Mouse (Mus musculus): ENCODE results near the gene Srms. TPM values are rescaled to one million over a fixed set of nuclear protein-coding genes. Genes with fewer than 3 reads are reported as not detected.

Srms gene
- polyA plus RNA-seq, 1 experiment from 2014 or later, result 0.16 TPM

DNA sequence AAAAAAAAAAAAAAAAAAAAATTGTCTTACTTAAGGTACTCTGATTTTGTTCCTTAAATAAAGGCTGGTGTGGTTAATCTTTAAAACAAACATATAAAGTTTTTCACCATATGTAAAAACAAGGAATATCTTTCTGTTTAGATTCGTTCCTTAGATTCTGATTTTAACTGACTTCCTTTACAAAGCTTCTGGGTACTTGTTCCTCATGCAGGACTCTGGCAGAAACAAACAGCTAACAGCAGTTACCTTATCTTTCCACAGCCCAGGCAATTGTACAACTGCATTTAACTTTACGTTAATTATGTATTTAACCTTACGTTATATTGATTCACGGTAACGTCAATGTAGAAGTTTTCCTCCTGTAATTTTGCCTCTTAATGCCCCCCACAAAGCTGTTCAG, 46.5 kb downstream of the Srms start:
- no peak overlapping the region for H3K9ac ChIP-seq (replicated peaks; ENCODE audit: low read length)
- no peak overlapping the region for H3K4me3 ChIP-seq (replicated peaks; ENCODE audit: low read depth, low read length)
- H3K27ac ChIP-seq (replicated peaks; ENCODE audit: low read depth, low read length), result no peak overlapping the region
- ATAC-seq (ENCODE audit: low FRiP score, low TSS enrichment) (no peak), DNase-seq (no peak)
- H3K4me1 ChIP-seq (ENCODE audit: control insufficient read depth, insufficient read depth, low read length), result no peaks in the 10 kb centered on the region
- H3K27me3 ChIP-seq (ENCODE audit: control insufficient read depth, insufficient read depth, low read length), result no peaks in the 10 kb centered on the region
- 89% methylated on average over 5 of the region's 5 CpGs for WGBS
- no peaks in the 10 kb centered on the region for H3K9me3 ChIP-seq (ENCODE audit: control insufficient read depth, low read length)
- no peak overlapping the region for H3K4me2 ChIP-seq (ENCODE audit: low read length)
- no peaks in the 10 kb centered on the region for H3K36me3 ChIP-seq (ENCODE audit: control insufficient read depth, insufficient read depth, low read length)

DNA sequence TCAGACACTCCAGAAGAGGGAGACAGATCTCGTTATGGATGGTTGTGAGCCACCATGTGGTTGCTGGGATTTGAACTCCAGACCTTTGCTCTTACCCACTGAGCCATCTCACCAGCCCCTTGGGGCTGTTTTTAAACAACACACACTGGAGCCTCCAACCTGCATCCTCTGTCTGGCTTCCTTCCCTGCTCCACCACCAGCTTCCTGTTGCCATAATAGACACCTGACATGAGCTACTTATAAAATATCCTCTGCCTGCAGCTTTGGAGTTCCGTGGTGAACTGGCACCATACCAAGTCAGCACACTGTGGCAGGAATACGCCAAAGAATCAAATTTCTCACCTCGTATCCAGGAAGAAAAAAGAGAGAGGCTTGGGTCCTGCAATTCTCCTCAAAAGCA, 52.2 kb downstream of the Srms start:
- Histone ChIP-seq H3K4me2 (ENCODE audit: low read length) (no peak overlapping the region), H3K36me3 (ENCODE audit: control insufficient read depth, insufficient read depth, low read length) (no peaks in the 10 kb centered on the region), H3K4me3 (replicated peaks; ENCODE audit: low read depth, low read length) (no peak overlapping the region), H3K9me3 (ENCODE audit: control insufficient read depth, low read length) (no peaks in the 10 kb centered on the region), H3K9ac (replicated peaks; ENCODE audit: low read length) (no peak overlapping the region), H3K27ac (replicated peaks; ENCODE audit: low read depth, low read length) (no peak overlapping the region), H3K4me1 (ENCODE audit: control insufficient read depth, insufficient read depth, low read length) (peaks cover 27% of the 10 kb centered on the region), H3K27me3 (ENCODE audit: control insufficient read depth, insufficient read depth, low read length) (no peaks in the 10 kb centered on the region)
- 76% methylated on average over 4 of the region's 4 CpGs for WGBS
- DNase-seq (no peak), ATAC-seq (ENCODE audit: low FRiP score, low TSS enrichment) (no peak)

DNA sequence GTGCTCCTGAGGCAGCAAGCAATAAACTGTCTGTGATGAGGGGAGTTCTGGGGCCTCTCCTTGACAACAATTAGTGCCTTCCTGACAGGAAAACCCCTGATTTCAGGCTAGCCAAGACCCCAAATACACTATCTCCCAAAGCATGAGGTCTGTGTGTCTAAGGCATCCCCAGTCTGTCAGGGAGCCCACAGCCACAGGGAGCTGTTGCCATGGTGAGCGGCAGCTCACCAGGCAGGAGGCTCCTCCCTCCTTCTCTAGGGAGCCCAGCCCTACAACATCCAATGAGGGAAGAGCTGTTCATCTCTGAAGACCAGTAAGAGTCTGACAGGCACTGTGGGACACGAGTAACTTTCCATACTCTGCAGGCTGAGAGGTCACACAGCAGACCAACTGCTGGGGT, 53.2 kb downstream of the Srms start:
- Histone ChIP-seq H3K4me2 (ENCODE audit: low read length) (peak overlapping the region; percentile 20), H3K27ac (replicated peaks; ENCODE audit: low read depth, low read length) (peak overlapping the region; percentile 77), H3K27me3 (ENCODE audit: control insufficient read depth, insufficient read depth, low read length) (no peaks in the 10 kb centered on the region), H3K36me3 (ENCODE audit: control insufficient read depth, insufficient read depth, low read length) (no peaks in the 10 kb centered on the region), H3K9ac (replicated peaks; ENCODE audit: low read length) (no peak overlapping the region; the same call in 1 of the 2 replicates), H3K4me3 (replicated peaks; ENCODE audit: low read depth, low read length) (no peak overlapping the region), H3K4me1 (ENCODE audit: control insufficient read depth, insufficient read depth, low read length) (peaks cover 36% of the 10 kb centered on the region), H3K9me3 (ENCODE audit: control insufficient read depth, low read length) (no peaks in the 10 kb centered on the region)
- 0% methylated on average over 2 of the region's 2 CpGs for WGBS
- DNase-seq, result peak; percentile 84
- ATAC-seq (ENCODE audit: low FRiP score, low TSS enrichment), result peak; percentile 77

- Histone ChIP-seq H3K4me3 (replicated peaks; ENCODE audit: low read depth, low read length) (no peak overlapping the region), H3K36me3 (ENCODE audit: control insufficient read depth, insufficient read depth, low read length) (no peaks in the 10 kb centered on the region), H3K27me3 (ENCODE audit: control insufficient read depth, insufficient read depth, low read length) (no peaks in the 10 kb centered on the region), H3K9ac (replicated peaks; ENCODE audit: low read length) (no peak overlapping the region; the same call in 1 of the 2 replicates), H3K27ac (replicated peaks; ENCODE audit: low read depth, low read length) (peak overlapping the region; percentile 77), H3K4me1 (ENCODE audit: control insufficient read depth, insufficient read depth, low read length) (peaks cover 36% of the 10 kb centered on the region), H3K4me2 (ENCODE audit: low read length) (no peak overlapping the region; the same call in 1 of the 2 replicates), H3K9me3 (ENCODE audit: control insufficient read depth, low read length) (no peaks in the 10 kb centered on the region)
- DNase-seq, result peak; percentile 34
- ATAC-seq (ENCODE audit: low FRiP score, low TSS enrichment), result no peak
- WGBS, result 54% methylated on average over 7 of the region's 7 CpGs
Measured at GRCm38 (mm10) chr2:181159091-181159514, 53.9 kb downstream of the Srms start.

DNA sequence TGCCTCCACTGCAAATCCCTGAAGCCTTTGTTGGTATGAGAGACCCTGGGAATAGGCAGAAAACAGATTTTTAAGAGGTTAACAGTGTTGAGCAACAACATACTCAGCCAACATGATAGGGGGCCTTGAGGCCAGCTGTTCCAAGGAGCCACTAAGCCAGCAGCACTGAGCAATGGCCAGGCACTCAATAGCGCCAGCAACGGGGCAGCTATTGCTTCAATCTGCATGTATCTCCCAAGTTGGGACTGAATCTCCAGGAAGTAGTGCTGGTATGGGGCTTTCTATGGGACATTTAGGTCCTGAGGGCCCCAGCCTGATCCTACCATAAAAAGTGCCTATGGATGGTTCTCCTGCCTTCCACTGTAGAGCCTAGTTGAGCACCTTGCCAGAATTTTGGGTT, 54.5 kb downstream of the Srms start:
- ATAC-seq (ENCODE audit: low FRiP score, low TSS enrichment) (no peak), DNase-seq (no peak)
- H3K9ac ChIP-seq (replicated peaks; ENCODE audit: low read length), result no peak overlapping the region
- no peak overlapping the region for H3K4me2 ChIP-seq (ENCODE audit: low read length)
- no peaks in the 10 kb centered on the region for H3K9me3 ChIP-seq (ENCODE audit: control insufficient read depth, low read length)
- no peak overlapping the region for H3K27ac ChIP-seq (replicated peaks; ENCODE audit: low read depth, low read length)
- 82% methylated on average over 2 of the region's 2 CpGs for WGBS
- no peak overlapping the region for H3K4me3 ChIP-seq (replicated peaks; ENCODE audit: low read depth, low read length)
- peaks cover 36% of the 10 kb centered on the region for H3K4me1 ChIP-seq (ENCODE audit: control insufficient read depth, insufficient read depth, low read length)
- no peaks in the 10 kb centered on the region for H3K36me3 ChIP-seq (ENCODE audit: control insufficient read depth, insufficient read depth, low read length)
- H3K27me3 ChIP-seq (ENCODE audit: control insufficient read depth, insufficient read depth, low read length), result no peaks in the 10 kb centered on the region

DNA sequence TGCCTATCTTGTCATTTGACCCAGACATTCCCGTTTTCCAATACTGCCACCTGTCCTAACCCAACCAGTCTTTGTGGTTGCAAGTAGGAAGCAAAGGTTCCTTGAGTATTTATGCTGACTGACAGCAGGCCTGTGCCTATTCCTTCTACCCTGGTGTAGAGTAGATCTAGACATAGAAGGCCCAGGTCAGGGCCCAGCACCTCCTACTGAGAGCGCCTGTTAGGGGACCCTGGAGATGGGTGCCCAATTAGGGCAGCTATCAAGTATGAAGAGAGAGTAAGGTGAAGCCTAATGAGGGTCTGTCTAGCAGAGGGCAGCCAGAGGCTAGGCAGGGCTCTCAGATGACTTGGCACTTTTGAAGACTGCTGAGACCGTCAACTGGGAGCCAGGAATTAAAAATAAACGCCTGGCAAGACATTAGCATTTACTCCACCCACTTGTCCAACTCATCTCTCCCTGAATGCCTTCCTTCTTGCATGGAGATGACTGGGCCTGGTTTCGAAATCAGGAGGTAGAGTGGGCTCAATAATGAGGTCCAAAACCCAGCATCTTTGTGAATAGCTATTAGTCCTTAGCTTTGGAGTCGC, 55.2 kb downstream of the Srms start:
- no peaks in the 10 kb centered on the region for H3K27me3 ChIP-seq (ENCODE audit: control insufficient read depth, insufficient read depth, low read length)

GRCm38 (mm10) chr2:181157180-181157579, 55.8 kb downstream of the Srms start:
- Histone ChIP-seq H3K27me3 (ENCODE audit: control insufficient read depth, insufficient read depth, low read length) (no peaks in the 10 kb centered on the region), H3K4me2 (ENCODE audit: low read length) (peak overlapping the region; percentile 69), H3K36me3 (ENCODE audit: control insufficient read depth, insufficient read depth, low read length) (peaks cover 8% of the 10 kb centered on the region; the same call in 1 of the 2 replicates), H3K9ac (replicated peaks; ENCODE audit: low read length) (peak overlapping the region; percentile 73), H3K4me3 (replicated peaks; ENCODE audit: low read depth, low read length) (peak overlapping the region; percentile 48), H3K4me1 (ENCODE audit: control insufficient read depth, insufficient read depth, low read length) (peaks cover 36% of the 10 kb centered on the region), H3K27ac (replicated peaks; ENCODE audit: low read depth, low read length) (peak overlapping the region; percentile 88), H3K9me3 (ENCODE audit: control insufficient read depth, low read length) (no peaks in the 10 kb centered on the region)
- WGBS, result 81% methylated on average over 4 of the region's 4 CpGs
- DNase-seq, result peak; percentile 19
- no peak for ATAC-seq (ENCODE audit: low FRiP score, low TSS enrichment)

More for the DNA sequence above, 55.2 kb downstream of the Srms start:
- WGBS, result 81% methylated on average over 6 of the region's 6 CpGs
- Histone ChIP-seq H3K4me1 (ENCODE audit: control insufficient read depth, insufficient read depth, low read length) (peaks cover 36% of the 10 kb centered on the region), H3K9ac (replicated peaks; ENCODE audit: low read length) (no peak overlapping the region), H3K9me3 (ENCODE audit: control insufficient read depth, low read length) (no peaks in the 10 kb centered on the region), H3K27ac (replicated peaks; ENCODE audit: low read depth, low read length) (peak overlapping the region; percentile 88; the same call in 1 of the 2 replicates), H3K4me3 (replicated peaks; ENCODE audit: low read depth, low read length) (no peak overlapping the region), H3K4me2 (ENCODE audit: low read length) (peak overlapping the region; percentile 69), H3K36me3 (ENCODE audit: control insufficient read depth, insufficient read depth, low read length) (peaks cover 6% of the 10 kb centered on the region; the same call in 1 of the 2 replicates)
- ATAC-seq (ENCODE audit: low FRiP score, low TSS enrichment) (no peak), DNase-seq (no peak)

DNA sequence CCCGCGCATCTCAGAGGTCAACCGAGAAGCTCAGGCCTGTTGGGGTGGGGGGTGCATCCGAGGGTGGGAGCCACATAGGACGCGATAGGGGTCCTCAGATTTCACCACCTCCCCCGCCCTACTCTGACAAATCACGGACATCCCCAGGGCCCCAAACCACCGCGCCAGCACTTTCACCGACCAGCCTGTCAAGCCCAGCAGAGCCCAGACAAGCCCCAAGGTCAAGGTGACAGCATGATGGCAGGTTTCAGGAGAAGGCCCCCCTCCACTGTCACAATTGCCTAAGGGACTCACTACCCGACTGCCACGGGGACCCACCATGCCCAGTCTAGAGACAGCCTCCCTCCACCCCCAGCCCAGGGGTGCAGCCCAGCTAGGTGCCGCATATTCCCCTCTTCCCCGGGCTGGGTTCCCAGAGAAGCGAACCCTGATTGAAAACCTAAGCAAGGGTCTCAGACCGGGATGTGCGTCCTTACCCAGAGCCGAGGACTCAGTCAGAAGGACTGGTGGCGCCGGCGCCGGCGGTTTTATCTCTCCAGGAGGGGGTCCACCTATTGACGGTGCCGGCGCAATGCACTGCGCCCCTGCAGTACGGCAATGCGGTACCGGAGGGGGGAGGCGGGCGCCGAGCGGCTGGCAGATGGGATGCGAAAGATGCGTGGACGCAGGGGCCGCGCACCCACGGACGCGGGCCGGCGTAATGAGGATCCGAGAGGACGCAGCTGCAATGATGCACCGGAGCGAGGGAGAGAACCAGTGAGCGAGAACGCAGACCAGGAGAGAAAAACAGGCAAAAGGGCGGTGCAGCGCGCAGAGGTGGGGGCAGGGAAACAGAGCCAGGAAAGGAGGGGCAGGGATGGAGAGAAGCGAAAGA, 56.5 kb downstream of the Srms start, which contains the start of gene Eef1a2:
Gene Eef1a2, minus strand, starts transcription at position 767 of the 874 bp plus-strand sequence.
- peak; percentile 73 for ATAC-seq (ENCODE audit: low FRiP score, low TSS enrichment)
- H3K9ac ChIP-seq (replicated peaks; ENCODE audit: low read length), result peak within 1 kb of the TSS; percentile 73
- peaks cover 8% of the 10 kb centered on the region; the same call in 1 of the 2 replicates for H3K36me3 ChIP-seq (ENCODE audit: control insufficient read depth, insufficient read depth, low read length)
- peak within 1 kb of the TSS; percentile 48 for H3K4me3 ChIP-seq (replicated peaks; ENCODE audit: low read depth, low read length)
- H3K27me3 ChIP-seq (ENCODE audit: control insufficient read depth, insufficient read depth, low read length), result no peaks in the 10 kb centered on the region
- peak within 1 kb of the TSS; percentile 69 for H3K4me2 ChIP-seq (ENCODE audit: low read length)
- H3K27ac ChIP-seq (replicated peaks; ENCODE audit: low read depth, low read length), result peak within 1 kb of the TSS; percentile 88
- peaks cover 36% of the 10 kb centered on the region for H3K4me1 ChIP-seq (ENCODE audit: control insufficient read depth, insufficient read depth, low read length)
- 3% methylated on average over 55 of the region's 55 CpGs for WGBS
- DNase-seq, result peak; percentile 86
- H3K9me3 ChIP-seq (ENCODE audit: control insufficient read depth, low read length), result no peaks in the 10 kb centered on the region
